Mouse (Mus musculus) bone marrow, adult 2 months (tissue): ENCODE data around the gene Sgms2. TPM values are rescaled to one million over a fixed set of nuclear protein-coding genes. Genes with fewer than 3 reads are reported as not detected.

Experiments
- H3K27ac ChIP-seq: fragments of 200-500 bp; 2 replicates; pipeline ENCODE4 v1.5.1; 2012; ENCODE audit warnings: low read depth, mild to moderate bottlenecking, control low read depth, inconsistent platforms, low read length; ENCODE audit not compliant: control insufficient read depth, poor library complexity, insufficient read depth
- H3K4me1 ChIP-seq: fragments of 200-500 bp; 2 replicates; pipeline ENCODE4 v1.6.1; 2011; ENCODE audit warnings: low read length; ENCODE audit not compliant: control insufficient read depth, insufficient read depth
- H3K4me3 ChIP-seq: fragments of 200-500 bp; replicated peaks from 2 replicates; pipeline ENCODE3; 2011; ENCODE audit warnings: mild to moderate bottlenecking, low read depth, low read length, control low read depth; ENCODE audit not compliant: control insufficient read depth
- CTCF ChIP-seq: fragments of 200-500 bp; IDR thresholded peaks from 2 replicates; pipeline ENCODE4 v1.5.1; 2011; ENCODE audit warnings: low read length, control low read depth; ENCODE audit not compliant: control insufficient read depth, insufficient read depth
- POLR2A ChIP-seq: fragments of 200-500 bp; IDR thresholded peaks from 2 replicates; pipeline ENCODE4 v1.6.1; 2011; ENCODE audit warnings: low read depth, mild to moderate bottlenecking, control low read depth, low read length, borderline replicate concordance; ENCODE audit not compliant: control insufficient read depth
- WGBS: fragments of 180-500 bp; shearing (Covaris S2); methylation state at CpG from one replicate; pipeline ENCODE4 v1.1.7; 2018; 5-methylcytosine and 5-hydroxymethylcytosine counted together
- polyA plus RNA-seq: library from polyadenylated mRNA; stranded (reverse); fragments of >200 nt; gene quantifications from 2 replicates; pipeline ENCODE4 v1.2.4, GENCODE M21; 2011; ENCODE audit warnings: low replicate concordance; ENCODE audit not compliant: missing spikeins, insufficient read depth, insufficient read length

Gene Sgms2
- polyA plus RNA-seq, 1 experiment, result 6.6 TPM

DNA sequence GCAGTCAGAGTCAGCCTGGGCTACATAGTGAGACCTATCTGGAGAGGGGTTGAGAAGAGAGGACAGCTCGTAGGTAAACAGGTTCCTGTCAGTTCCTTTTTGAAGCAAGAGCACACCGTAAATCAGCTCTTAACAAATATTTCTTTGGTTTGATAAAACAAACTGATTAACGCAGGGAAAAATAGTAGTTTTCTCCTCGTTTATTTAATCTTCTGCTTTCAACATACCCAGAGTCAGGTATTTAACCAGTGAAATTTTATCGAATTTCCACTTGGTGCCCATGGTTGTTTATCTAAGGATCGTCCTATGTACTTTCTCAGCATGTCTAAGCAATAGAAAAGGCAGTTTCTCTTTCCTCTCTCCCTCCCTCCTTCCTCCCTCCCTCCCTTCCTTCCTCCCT, 2.0 kb upstream of the Sgms2 start:
- TF ChIP-seq POLR2A, result no peak
- TF ChIP-seq CTCF, result no peak
- Histone ChIP-seq H3K27ac (no peak overlapping the region), H3K4me1 (peaks cover 1% of the 10 kb centered on the region), H3K4me3 (no peak overlapping the region)
- WGBS, result 40% methylated on average over 6 of the region's 6 CpGs

DNA sequence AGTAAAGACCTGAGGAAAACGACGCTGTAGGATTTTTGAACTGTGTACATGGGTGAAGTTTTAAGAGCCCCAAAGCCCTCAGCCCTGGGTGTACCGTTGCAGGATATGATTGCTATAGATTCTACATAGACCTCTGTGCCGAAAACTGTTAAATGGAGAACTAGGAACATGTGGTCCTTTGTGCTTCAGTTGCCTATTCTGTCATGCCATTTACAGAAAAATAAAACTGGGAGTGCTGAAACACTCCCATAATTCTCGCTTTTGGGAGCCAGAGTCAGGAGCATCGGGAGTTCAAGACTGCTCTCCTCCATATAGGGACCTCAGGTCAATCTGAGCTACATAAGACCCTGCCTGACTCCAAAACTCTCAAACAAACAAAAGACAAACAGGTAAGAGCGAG, 769 bp upstream of the Sgms2 start:
- TF ChIP-seq CTCF (no peak), POLR2A (no peak)
- 80% methylated on average over 7 of the region's 7 CpGs for WGBS
- H3K4me3 ChIP-seq, result no peak overlapping the region
- no peak overlapping the region for H3K27ac ChIP-seq
- H3K4me1 ChIP-seq, result peaks cover 3% of the 10 kb centered on the region

DNA sequence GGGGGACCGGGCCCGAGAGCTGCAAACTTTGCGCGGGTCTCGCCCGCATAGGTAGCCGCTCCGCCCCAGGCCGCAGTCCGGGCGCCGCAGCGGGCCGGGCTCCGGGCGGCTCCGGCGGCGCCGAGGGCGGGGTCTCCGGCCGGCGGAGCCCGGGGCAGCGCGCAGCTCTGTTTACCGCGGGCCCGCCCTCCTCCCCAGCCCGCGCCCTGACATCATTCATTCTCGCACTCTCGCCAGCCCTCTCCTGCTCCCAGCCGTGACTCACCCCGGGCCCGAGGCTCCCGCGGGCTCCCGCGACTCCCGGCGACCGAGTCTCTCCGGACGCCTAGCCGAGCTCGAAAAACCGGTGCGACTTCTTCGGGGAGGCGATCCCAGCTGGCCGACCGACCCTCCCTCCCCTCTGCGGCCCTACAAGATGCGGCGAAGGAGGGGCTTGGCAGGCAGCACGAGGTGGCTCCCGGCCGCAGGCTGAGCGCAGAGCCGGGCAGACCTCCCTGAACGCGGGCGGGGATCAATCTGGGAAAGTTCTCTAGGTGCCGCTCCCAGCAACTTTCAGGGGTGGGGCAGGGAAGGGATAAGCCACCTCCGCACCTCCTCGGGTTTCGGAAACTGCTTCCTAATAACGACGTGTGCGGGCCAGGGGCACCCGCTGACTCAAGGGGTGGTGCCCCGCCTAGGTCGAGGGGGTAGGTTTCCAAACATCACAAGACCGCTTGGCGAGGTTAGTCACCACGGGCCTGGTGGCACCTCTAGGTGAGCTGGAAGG, 885 bp downstream of the Sgms2 start:
- peaks cover 3% of the 10 kb centered on the region for H3K4me1 ChIP-seq
- H3K4me3 ChIP-seq, result peak overlapping the region; percentile 93
- peak overlapping the region; percentile 99 for H3K27ac ChIP-seq
- WGBS, result 2% methylated on average over 78 of the region's 78 CpGs
- no peak for TF ChIP-seq CTCF
- peak; percentile 16; the same call in 1 of the 2 replicates for TF ChIP-seq POLR2A

DNA sequence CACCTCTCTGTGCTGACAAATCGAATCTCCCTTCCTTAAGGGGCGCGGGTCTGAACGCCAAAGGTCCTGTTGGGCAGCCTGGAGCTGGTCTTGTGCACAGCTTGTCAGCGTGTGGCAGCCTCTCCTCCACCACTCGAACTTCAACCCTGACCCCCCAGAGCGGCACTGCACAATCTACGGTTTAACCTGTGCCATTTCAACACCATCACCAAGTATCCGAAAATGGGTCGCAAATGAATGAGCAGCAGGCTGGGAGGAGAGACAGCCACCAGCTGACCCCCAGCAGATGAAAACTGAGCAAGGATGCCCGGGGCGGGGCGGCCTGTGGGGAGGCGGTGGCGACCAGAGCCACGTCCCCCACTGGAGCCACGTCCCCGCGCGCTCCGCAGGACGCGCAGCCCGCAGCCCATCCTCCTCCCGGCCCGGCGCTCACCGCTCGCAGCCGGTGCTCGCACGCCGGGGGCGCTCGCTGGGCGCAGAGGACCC, 1.5 kb downstream of the Sgms2 start:
- peak overlapping the region; percentile 99 for H3K27ac ChIP-seq
- WGBS, result 2% methylated on average over 36 of the region's 36 CpGs
- TF ChIP-seq CTCF, result no peak
- TF ChIP-seq POLR2A, result 0 out of 2 replicates have a peak, but pooled peaks have one; percentile 1
- peak overlapping the region; percentile 61 for H3K4me3 ChIP-seq
- H3K4me1 ChIP-seq, result peaks cover 3% of the 10 kb centered on the region

DNA sequence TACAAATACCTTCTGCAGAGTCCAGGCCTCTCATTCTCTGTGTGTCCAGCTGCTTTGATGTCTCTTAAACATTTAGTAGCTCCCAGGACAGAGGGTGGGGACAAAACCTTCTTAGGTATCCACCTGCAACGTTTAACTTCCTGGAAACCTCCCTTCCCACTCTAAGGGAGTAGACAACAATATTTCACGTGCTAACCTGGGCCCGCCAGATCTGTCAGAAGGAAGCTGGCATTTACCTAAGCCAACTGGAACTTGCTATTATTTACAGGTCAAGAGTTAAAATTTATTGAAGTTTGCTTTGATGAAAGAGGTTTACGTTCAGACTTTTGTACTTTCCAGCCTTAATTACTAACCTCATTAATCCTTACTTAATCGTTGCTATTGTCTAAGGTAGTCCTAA, 2.2 kb downstream of the Sgms2 start:
- H3K4me1 ChIP-seq, result peaks cover 3% of the 10 kb centered on the region
- H3K27ac ChIP-seq, result no peak overlapping the region
- 29% methylated on average over 5 of the region's 5 CpGs for WGBS
- no peak for TF ChIP-seq CTCF
- no peak for TF ChIP-seq POLR2A
- H3K4me3 ChIP-seq, result peak overlapping the region; percentile 11

DNA sequence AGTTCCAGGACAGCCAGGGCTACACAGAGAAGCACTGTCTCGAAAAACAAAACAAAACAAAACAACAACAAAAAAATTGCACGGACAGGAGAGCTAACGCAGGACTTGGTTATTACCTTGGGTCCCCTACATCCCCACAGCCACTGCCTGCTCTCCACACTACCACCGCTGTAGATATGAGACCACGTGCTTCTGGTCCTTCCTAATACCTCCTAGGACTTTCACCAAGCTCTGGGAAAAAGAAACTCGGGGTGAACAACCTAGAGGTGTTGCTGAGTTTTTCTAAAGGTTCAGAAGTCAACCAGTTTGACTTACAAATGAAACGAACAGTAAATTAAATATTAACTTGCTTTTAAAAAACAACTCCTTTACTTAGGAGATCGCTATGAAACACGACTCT, 2.8 kb downstream of the Sgms2 start:
- WGBS, result 47% methylated on average over 9 of the region's 9 CpGs
- TF ChIP-seq POLR2A (no peak), CTCF (no peak)
- peaks cover 3% of the 10 kb centered on the region for H3K4me1 ChIP-seq
- peak overlapping the region; percentile 26 for H3K4me3 ChIP-seq
- no peak overlapping the region for H3K27ac ChIP-seq

DNA sequence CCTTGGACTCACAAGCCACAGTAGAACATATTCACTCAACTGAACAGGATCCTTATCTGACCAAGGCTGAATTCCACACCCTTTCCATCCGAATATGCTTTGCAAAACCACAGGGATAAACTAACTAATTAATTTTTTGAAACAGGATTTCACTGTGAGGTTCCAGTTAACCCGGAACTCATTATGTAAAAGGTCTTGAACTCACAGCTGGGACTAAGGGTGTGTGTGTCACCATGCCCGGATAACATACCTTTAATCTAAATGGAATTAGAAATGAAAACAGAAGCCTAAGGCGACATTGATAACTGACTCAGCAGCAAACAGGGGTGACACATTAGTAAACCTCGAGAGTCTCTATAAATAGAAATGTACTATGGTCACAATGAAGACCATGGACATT, 5.8 kb downstream of the Sgms2 start:
- TF ChIP-seq POLR2A (no peak), CTCF (no peak)
- Histone ChIP-seq H3K27ac (no peak overlapping the region), H3K4me3 (no peak overlapping the region), H3K4me1 (peaks cover 1% of the 10 kb centered on the region; the same call in 1 of the 2 replicates)
- WGBS, result 52% methylated on average over 5 of the region's 5 CpGs

DNA sequence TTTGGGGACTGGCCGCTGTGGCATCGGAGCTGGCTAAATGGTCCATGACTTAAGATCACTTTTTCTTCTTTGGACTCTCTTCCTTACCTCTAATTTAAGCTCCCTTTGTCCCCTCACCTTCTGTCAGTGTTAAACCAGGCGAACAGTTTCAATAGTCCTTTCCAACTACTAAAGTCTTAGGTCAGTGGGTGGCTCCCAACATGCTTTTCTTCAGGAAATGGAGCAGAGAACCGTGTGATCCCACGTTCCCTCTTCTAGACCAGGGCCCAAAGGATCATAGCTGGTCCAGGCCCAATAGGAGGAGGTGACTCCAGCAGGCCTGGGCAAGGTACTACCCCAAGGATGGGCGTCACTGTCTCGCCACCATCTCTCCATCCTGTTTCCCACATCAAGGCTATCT, 7.6 kb downstream of the Sgms2 start:
- no peak overlapping the region for H3K27ac ChIP-seq
- TF ChIP-seq CTCF, result no peak
- H3K4me3 ChIP-seq, result no peak overlapping the region
- WGBS, result 65% methylated on average over 7 of the region's 7 CpGs
- H3K4me1 ChIP-seq, result peaks cover 2% of the 10 kb centered on the region; the same call in 1 of the 2 replicates
